Mouse (Mus musculus) embryo, embryonic 11 days (tissue): ENCODE measurements at regions not wholly inside any gene's neighbourhood (a gene's known extent, or its start where the extent isn't known, plus 50 kb on each side); places are given as distances from the start of the nearest gene placed in this dataset.

Source experiments
- DNase-seq: peaks from one replicate; pipeline ENCODE4 v3.0.0-alpha.2; 2015

- no peak for DNase-seq
Observed at GRCm38 (mm10) chr2:78010066-78010690, 64.0 kb upstream of the Cwc22 start.

GRCm38 (mm10) chr2:78008094-78008493 lies 61.9 kb upstream of the Cwc22 start:
- no peak for DNase-seq

- DNase-seq: no peak
Observed at GRCm38 (mm10) chr2:78005402-78006021, 59.3 kb upstream of the Cwc22 start.

GRCm38 (mm10) chr2:78004426-78004825 lies 58.3 kb upstream of the Cwc22 start:
- DNase-seq: no peak
